Mouse (Mus musculus): ENCODE measurements around the gene Zfp784. TPM values are rescaled to one million over a fixed set of nuclear protein-coding genes. Genes with fewer than 3 reads are reported as not detected.
A peak's percentile ranks its signal among the peaks of the same experiment; 100 is the strongest.

Zfp784 gene
- polyA plus RNA-seq, 1 experiment from 2014 or later, result 7.0 TPM

DNA sequence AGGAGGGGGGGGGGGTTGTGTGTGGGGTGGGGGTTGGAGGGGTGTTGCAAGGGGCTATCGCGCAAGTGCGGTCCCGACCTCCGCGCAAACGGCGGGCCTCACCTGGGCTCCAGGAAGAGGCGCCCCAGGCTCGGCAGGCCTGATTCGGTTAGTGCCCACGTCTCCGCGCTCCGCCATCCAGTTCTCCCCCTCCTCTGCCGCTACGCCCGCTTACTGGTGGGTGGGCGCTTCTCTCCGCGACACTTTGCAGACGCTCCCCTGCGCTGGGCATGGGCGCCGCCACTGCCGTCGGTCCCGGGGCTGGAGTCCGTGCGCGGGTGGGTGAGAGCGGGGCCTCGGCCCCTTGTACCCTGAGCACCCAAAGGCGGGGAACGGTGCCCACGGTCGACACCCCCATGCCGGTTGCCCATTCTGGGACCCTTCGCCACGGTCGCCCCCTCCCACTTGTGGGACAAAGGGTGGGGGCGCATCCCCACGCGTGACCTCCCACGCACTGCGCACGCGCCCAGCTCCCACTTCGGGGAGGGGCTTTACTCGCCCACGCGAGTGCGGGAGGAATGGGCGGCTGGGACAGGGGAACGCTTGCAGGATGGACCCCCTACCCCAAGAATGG lies 18.5 kb upstream of the Zfp784 start:
- Histone ChIP-seq H3K9me3 (no peaks in the 10 kb centered on the region), H3K27ac (peak overlapping the region; percentile 48; the same call in 1 of the 2 replicates), H3K4me1 (peaks cover 61% of the 10 kb centered on the region), H3K4me2 (replicated peaks) (peak overlapping the region; percentile 81), H3K27me3 (peaks cover 61% of the 10 kb centered on the region), H3K9ac (peak overlapping the region; percentile 87), H3K4me3 (peak overlapping the region; percentile 70), H3K36me3 (no peaks in the 10 kb centered on the region)
- ATAC-seq (ENCODE audit: low FRiP score, low read depth), result 0 out of 2 replicates have a peak, but pooled peaks have one; percentile 5
- 2% methylated on average over 43 of the region's 55 CpGs for WGBS

GRCm38 (mm10) chr7:5053456-5054179 lies 15.4 kb upstream of the Zfp784 start:
- WGBS, result 9% methylated on average over 32 of the region's 32 CpGs
- H3K36me3 ChIP-seq, result no peaks in the 10 kb centered on the region
- peaks cover 55% of the 10 kb centered on the region for H3K4me1 ChIP-seq
- ATAC-seq (ENCODE audit: low FRiP score, low read depth), result no peak
- peak overlapping the region; percentile 73 for H3K4me3 ChIP-seq
- H3K9me3 ChIP-seq, result no peaks in the 10 kb centered on the region
- no peak overlapping the region for H3K27ac ChIP-seq
- H3K4me2 ChIP-seq (replicated peaks), result peak overlapping the region; percentile 89
- H3K27me3 ChIP-seq, result peaks cover 61% of the 10 kb centered on the region
- H3K9ac ChIP-seq, result peak overlapping the region; percentile 66

DNA sequence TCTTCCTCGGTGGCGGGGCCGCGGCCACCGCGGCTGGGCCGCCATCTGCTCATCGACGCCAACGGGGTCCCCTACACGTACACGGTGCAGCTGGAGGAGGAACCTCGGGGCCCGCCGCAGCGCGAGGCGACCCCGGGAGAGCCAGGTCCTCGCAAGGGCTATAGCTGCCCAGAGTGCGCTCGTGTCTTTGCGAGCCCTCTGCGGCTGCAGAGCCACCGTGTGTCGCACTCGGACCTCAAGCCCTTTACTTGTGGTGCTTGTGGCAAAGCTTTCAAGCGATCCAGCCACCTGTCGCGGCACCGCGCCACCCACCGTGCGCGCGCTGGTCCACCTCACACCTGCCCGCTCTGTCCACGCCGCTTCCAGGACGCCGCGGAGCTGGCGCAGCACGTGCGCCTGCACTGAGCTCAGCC lies 14.7 kb upstream of the Zfp784 start:
- peaks cover 55% of the 10 kb centered on the region for H3K27me3 ChIP-seq
- no peaks in the 10 kb centered on the region for H3K36me3 ChIP-seq
- H3K4me3 ChIP-seq, result peak overlapping the region; percentile 73
- H3K27ac ChIP-seq, result no peak overlapping the region
- 3% methylated on average over 45 of the region's 45 CpGs for WGBS
- H3K9ac ChIP-seq, result peak overlapping the region; percentile 88
- no peak for ATAC-seq (ENCODE audit: low FRiP score, low read depth)
- H3K4me1 ChIP-seq, result peaks cover 52% of the 10 kb centered on the region
- H3K9me3 ChIP-seq, result no peaks in the 10 kb centered on the region
- H3K4me2 ChIP-seq (replicated peaks), result peak overlapping the region; percentile 89

DNA sequence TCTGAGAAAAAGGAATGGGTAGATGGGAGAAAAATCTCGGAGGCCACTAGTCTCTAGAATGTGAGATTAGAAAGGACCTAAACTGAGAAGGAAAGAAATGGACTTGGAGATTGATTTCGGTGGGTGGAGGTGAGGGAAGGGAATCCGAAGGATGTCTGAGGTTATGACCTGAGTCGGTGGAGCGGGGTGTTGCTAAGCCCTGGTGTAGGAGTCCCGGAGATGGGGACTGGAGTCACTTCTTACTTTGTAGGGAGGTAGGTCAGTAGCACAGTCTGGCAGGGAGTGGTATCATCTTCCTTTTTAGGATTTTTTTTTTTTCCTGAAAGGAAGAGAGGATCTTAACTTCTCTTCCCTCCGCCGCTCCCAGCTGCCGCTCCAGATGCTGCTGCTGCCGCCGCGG lies 14.2 kb upstream of the Zfp784 start:
- Histone ChIP-seq H3K27ac (no peak overlapping the region), H3K4me2 (replicated peaks) (peak overlapping the region; percentile 89), H3K36me3 (no peaks in the 10 kb centered on the region), H3K27me3 (peaks cover 50% of the 10 kb centered on the region), H3K4me3 (peak overlapping the region; percentile 73), H3K9me3 (no peaks in the 10 kb centered on the region), H3K9ac (peak overlapping the region; percentile 88), H3K4me1 (peaks cover 47% of the 10 kb centered on the region)
- no peak for ATAC-seq (ENCODE audit: low FRiP score, low read depth)
- 5% methylated on average over 12 of the region's 12 CpGs for WGBS

DNA sequence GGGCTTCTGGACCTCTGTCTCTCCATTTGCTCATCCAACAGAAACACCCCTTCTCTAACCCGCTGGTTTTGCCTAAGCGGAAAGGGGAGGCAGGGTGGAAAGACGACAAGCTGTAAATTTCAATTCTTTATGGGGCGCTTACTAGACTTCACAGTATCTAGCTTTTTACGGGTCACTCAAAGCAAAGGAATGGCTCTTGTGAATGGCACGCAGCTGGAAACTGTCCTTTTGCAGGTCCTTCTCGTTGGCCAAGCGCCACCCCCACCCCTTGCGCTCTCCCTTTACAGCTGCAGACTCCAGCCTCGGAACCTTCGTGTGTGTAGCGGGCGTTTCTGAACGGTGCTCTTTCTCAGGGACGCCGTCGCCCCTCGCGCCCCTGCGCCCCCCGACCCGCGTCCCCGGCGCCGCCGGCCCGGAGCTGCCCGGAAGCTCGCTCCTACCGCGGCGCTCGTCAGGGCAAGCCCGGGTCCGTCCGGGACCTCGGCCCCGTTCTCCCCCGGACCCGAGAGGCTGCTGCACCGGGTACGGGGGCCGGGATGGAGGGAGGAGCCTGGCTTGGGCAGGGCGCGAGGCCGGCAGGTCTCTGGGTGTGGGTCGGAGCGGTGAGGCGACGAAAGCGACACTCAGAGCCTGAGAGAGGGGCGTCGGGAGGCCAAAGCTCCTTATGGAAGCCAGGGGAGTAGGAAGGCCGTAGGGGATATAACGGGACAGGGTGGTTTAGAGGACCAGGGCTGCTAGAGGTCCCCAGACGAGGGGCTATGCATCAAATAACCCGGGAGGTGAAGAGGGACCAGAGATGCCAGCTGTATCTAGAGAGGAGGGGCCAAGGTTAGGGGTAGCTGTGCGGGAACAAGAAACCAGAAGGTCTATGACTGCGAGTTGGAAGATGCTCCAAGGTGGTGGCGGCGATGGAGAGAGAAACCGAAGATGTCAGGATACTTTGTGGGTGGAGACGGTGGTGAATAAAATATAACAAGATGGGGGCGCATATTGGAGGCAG lies 13.2 kb upstream of the Zfp784 start, which contains the start of gene Zfp580:
Gene Zfp580 (plus strand): TSS at position 346 of the 1,000 bp plus-strand sequence.
- ATAC-seq (ENCODE audit: low FRiP score, low read depth), result peak; percentile 65
- Histone ChIP-seq H3K4me2 (replicated peaks) (peak within 1 kb of the TSS; percentile 89), H3K27me3 (peaks cover 42% of the 10 kb centered on the region), H3K9ac (peak within 1 kb of the TSS; percentile 88), H3K27ac (peak within 1 kb of the TSS; percentile 63), H3K4me3 (peak within 1 kb of the TSS; percentile 73), H3K36me3 (no peaks in the 10 kb centered on the region), H3K9me3 (no peaks in the 10 kb centered on the region), H3K4me1 (peaks cover 42% of the 10 kb centered on the region)
- WGBS, result under 1% methylated on average over 65 of the region's 65 CpGs

- Histone ChIP-seq H3K9me3 (no peaks in the 10 kb centered on the region), H3K4me1 (peaks cover 14% of the 10 kb centered on the region), H3K27me3 (peaks cover 2% of the 10 kb centered on the region), H3K4me2 (replicated peaks) (no peak overlapping the region), H3K4me3 (no peak overlapping the region), H3K27ac (no peak overlapping the region), H3K9ac (no peak overlapping the region), H3K36me3 (no peaks in the 10 kb centered on the region)
- WGBS, result 35% methylated on average over 2 of the region's 2 CpGs
- ATAC-seq (ENCODE audit: low FRiP score, low read depth), result no peak
Observed at GRCm38 (mm10) chr7:5047313-5047712, 9.1 kb upstream of the Zfp784 start.

- Histone ChIP-seq H3K4me3 (no peak overlapping the region), H3K27me3 (no peaks in the 10 kb centered on the region), H3K4me2 (replicated peaks) (no peak overlapping the region), H3K9ac (no peak overlapping the region), H3K27ac (no peak overlapping the region), H3K4me1 (peaks cover 8% of the 10 kb centered on the region), H3K36me3 (peaks cover 6% of the 10 kb centered on the region; the same call in 1 of the 2 replicates), H3K9me3 (no peaks in the 10 kb centered on the region)
- 76% methylated on average over 2 of the region's 2 CpGs for WGBS
- no peak for ATAC-seq (ENCODE audit: low FRiP score, low read depth)
Observed at GRCm38 (mm10) chr7:5046112-5046511, 7.9 kb upstream of the Zfp784 start.

DNA sequence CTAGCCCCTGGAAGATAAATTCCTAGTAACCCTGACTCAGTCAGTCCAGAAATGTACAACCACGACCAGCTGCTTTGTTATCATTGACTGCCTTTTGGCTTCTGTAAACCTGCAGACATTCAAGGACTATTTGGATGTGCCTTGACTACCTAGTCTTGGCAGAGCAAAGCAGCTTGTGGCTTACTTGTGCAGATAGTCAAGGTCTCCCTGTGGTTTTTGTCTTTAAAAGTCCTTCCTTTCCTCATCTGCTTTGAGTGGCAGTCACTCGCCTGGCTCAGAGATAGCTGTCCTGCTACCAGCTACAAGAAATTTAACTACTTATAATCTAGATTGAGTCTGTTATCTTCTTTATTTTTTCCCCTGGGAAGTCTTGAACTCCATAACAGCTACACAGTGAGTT lies 6.7 kb upstream of the Zfp784 start:
- no peak overlapping the region for H3K27ac ChIP-seq
- peaks cover 11% of the 10 kb centered on the region; the same call in 1 of the 2 replicates for H3K36me3 ChIP-seq
- H3K9ac ChIP-seq, result no peak overlapping the region
- H3K27me3 ChIP-seq, result no peaks in the 10 kb centered on the region
- no peak overlapping the region for H3K4me2 ChIP-seq (replicated peaks)
- WGBS, result 77% methylated on average over 2 of the region's 2 CpGs
- H3K4me3 ChIP-seq, result no peak overlapping the region
- H3K4me1 ChIP-seq, result no peaks in the 10 kb centered on the region
- no peak for ATAC-seq (ENCODE audit: low FRiP score, low read depth)
- H3K9me3 ChIP-seq, result no peaks in the 10 kb centered on the region

DNA sequence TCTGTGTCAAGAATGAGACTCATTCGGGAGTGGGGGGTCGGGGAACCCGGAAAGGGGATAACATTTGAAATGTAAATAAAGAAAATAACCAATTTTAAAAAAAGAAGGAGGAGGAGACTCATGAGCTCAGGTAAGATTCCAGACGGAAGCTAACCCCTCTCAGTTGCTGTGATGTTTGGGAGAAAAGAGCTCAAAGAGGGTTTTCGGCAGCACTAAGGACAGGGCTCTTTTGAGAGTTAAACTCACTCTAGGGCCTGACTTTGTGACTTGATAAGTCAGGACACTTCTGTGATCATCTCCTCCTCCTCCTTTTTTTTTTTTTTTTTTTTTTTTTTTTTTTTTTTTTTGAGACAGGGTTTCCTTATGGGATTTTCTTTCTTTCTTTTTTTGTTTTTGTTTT lies 694 bp upstream of the Zfp784 start:
- ATAC-seq (ENCODE audit: low FRiP score, low read depth), result no peak
- Histone ChIP-seq H3K4me2 (replicated peaks) (peak overlapping the region; percentile 65), H3K4me3 (peak overlapping the region; percentile 58), H3K36me3 (peaks cover 43% of the 10 kb centered on the region), H3K27ac (peak overlapping the region; percentile 92), H3K4me1 (0 out of 2 replicates have a peak, but pooled peaks cover 2% of the 10 kb centered on the region), H3K27me3 (no peaks in the 10 kb centered on the region), H3K9ac (peak overlapping the region; percentile 75), H3K9me3 (peaks cover 18% of the 10 kb centered on the region)
- 39% methylated on average over 5 of the region's 5 CpGs for WGBS

GRCm38 (mm10) chr7:5037467-5037866 lies 779 bp downstream of the Zfp784 start:
- Histone ChIP-seq H3K36me3 (peaks cover 58% of the 10 kb centered on the region), H3K27me3 (no peaks in the 10 kb centered on the region), H3K4me2 (replicated peaks) (peak overlapping the region; percentile 65), H3K4me1 (0 out of 2 replicates have a peak, but pooled peaks cover 2% of the 10 kb centered on the region), H3K9me3 (peaks cover 31% of the 10 kb centered on the region), H3K27ac (peak overlapping the region; percentile 92), H3K9ac (peak overlapping the region; percentile 75; the same call in 1 of the 2 replicates), H3K4me3 (peak overlapping the region; percentile 58)
- ATAC-seq (ENCODE audit: low FRiP score, low read depth), result no peak
- WGBS, result 91% methylated on average over 8 of the region's 8 CpGs

DNA sequence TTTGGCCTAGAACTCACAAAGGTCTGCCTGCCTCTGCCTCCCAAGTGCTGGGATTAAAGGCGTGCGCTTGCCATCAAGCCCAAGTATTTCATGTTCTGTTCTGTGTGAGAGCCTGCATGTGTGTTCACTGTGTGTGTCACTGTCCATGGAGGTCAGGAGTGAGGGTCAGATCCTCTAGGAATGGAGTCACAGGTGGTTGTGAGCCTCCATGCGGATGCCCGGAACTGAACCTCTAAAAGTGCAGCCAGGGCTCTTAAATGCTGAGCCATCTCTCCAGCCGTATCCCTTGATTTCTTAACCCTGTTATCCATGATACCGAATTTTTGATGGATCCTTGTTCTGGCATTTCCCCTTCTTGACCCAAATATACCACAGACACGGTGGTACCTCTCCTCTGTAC lies 1.2 kb downstream of the Zfp784 start:
- peaks cover 62% of the 10 kb centered on the region for H3K36me3 ChIP-seq

More for the DNA sequence above, 1.2 kb downstream of the Zfp784 start:
- no peak for ATAC-seq (ENCODE audit: low FRiP score, low read depth)
- Histone ChIP-seq H3K27ac (no peak overlapping the region), H3K4me3 (no peak overlapping the region), H3K9me3 (peaks cover 35% of the 10 kb centered on the region), H3K27me3 (no peaks in the 10 kb centered on the region), H3K9ac (no peak overlapping the region), H3K4me2 (replicated peaks) (no peak overlapping the region), H3K4me1 (0 out of 2 replicates have a peak, but pooled peaks cover 2% of the 10 kb centered on the region)
- 93% methylated on average over 7 of the region's 7 CpGs for WGBS
